In genomic region chr8:85429219-85429618, GRCm38 (mm10) we compare ENCODE assay signal across 8 mouse cellular contexts. TPM values are rescaled to one million over a fixed set of nuclear protein-coding genes. Genes with fewer than 3 reads are reported as not detected.
DNase-seq lines count a peak whose midpoint lies in the region; ATAC-seq lines count a peak whose summit lies in the region.

No protein-coding gene starts in this region.

- H3K9me3 ChIP-seq in kidney, embryonic 16.5 days (ENCODE audit: low read length): no peaks in the 10 kb centered on the region
- H3K9me3 ChIP-seq in embryonic facial prominence, embryonic 12.5 days: no peaks in the 10 kb centered on the region
- no peaks in the 10 kb centered on the region for H3K9me3 ChIP-seq in hindbrain, embryonic 13.5 days
- H3K9me3 ChIP-seq in midbrain, embryonic 15.5 days: no peaks in the 10 kb centered on the region

- H3K36me3 ChIP-seq in kidney, embryonic 16.5 days (ENCODE audit: insufficient read depth, low read length): no peaks in the 10 kb centered on the region
- 0 out of 2 replicates have a peak, but pooled peaks cover 3% of the 10 kb centered on the region for H3K36me3 ChIP-seq in embryonic facial prominence, embryonic 12.5 days
- 0 out of 2 replicates have a peak, but pooled peaks cover 4% of the 10 kb centered on the region for H3K36me3 ChIP-seq in hindbrain, embryonic 13.5 days
- no peaks in the 10 kb centered on the region for H3K36me3 ChIP-seq in midbrain, embryonic 15.5 days (replicated peaks)

- H3K4me3 ChIP-seq in kidney, embryonic 16.5 days (ENCODE audit: low read length): no peak overlapping the region
- H3K4me3 ChIP-seq in embryonic facial prominence, embryonic 12.5 days: no peak overlapping the region
- no peak overlapping the region for H3K4me3 ChIP-seq in hindbrain, embryonic 13.5 days
- no peak overlapping the region for H3K4me3 ChIP-seq in midbrain, embryonic 15.5 days

- H3K4me1 ChIP-seq in kidney, embryonic 16.5 days (ENCODE audit: insufficient read depth, low read length): peaks cover 26% of the 10 kb centered on the region
- peaks cover 33% of the 10 kb centered on the region for H3K4me1 ChIP-seq in embryonic facial prominence, embryonic 12.5 days
- peaks cover 40% of the 10 kb centered on the region for H3K4me1 ChIP-seq in hindbrain, embryonic 13.5 days (replicated peaks)
- peaks cover 41% of the 10 kb centered on the region for H3K4me1 ChIP-seq in midbrain, embryonic 15.5 days

- 30% methylated on average over 4 of the region's 4 CpGs for WGBS in kidney, embryonic 16.5 days
- WGBS in embryonic facial prominence, embryonic 12.5 days: 16% methylated on average over 4 of the region's 4 CpGs
- 15% methylated on average over 4 of the region's 4 CpGs for WGBS in hindbrain, embryonic 13.5 days
- WGBS in midbrain, embryonic 15.5 days: 16% methylated on average over 4 of the region's 4 CpGs

- no peak for ATAC-seq in kidney, embryonic 16.5 days (ENCODE audit: low FRiP score, low TSS enrichment)
- ATAC-seq in embryonic facial prominence, embryonic 12.5 days (ENCODE audit: insufficient number of reproducible peaks, insufficient read depth, low FRiP score, low TSS enrichment): no peak
- ATAC-seq in hindbrain, embryonic 13.5 days (ENCODE audit: low FRiP score): no peak
- ATAC-seq in midbrain, embryonic 15.5 days (replicated peaks): no peak
- no peak for ATAC-seq in granulocyte monocyte progenitor cell, adult 5-6 weeks (replicated peaks; ENCODE audit: poor library complexity, severe bottlenecking)

- H3K27ac ChIP-seq in kidney, embryonic 16.5 days (ENCODE audit: low read length): peak overlapping the region; percentile 55; the same call in 1 of the 2 replicates
- H3K27ac ChIP-seq in embryonic facial prominence, embryonic 12.5 days: peak overlapping the region; percentile 46; the same call in 1 of the 2 replicates
- peak overlapping the region; percentile 13; the same call in 1 of the 2 replicates for H3K27ac ChIP-seq in hindbrain, embryonic 13.5 days
- 0 out of 2 replicates have a peak overlapping the region, but pooled peaks have one; percentile 5 for H3K27ac ChIP-seq in midbrain, embryonic 15.5 days

- H3K9ac ChIP-seq in kidney, embryonic 16.5 days (replicated peaks; ENCODE audit: low read length): no peak overlapping the region
- no peak overlapping the region for H3K9ac ChIP-seq in embryonic facial prominence, embryonic 12.5 days
- no peak overlapping the region for H3K9ac ChIP-seq in hindbrain, embryonic 13.5 days
- no peak overlapping the region for H3K9ac ChIP-seq in midbrain, embryonic 15.5 days

- DNase-seq in kidney, postnatal 10 days: no peak
- DNase-seq in urinary bladder, adult 2 months (ENCODE audit: low spot score): no peak
- no peak for DNase-seq in layer of hippocampus, postnatal 36 days

- H3K27me3 ChIP-seq in kidney, embryonic 16.5 days (ENCODE audit: insufficient read depth, low read length): no peaks in the 10 kb centered on the region
- H3K27me3 ChIP-seq in embryonic facial prominence, embryonic 12.5 days: no peaks in the 10 kb centered on the region
- no peaks in the 10 kb centered on the region for H3K27me3 ChIP-seq in hindbrain, embryonic 13.5 days
- no peaks in the 10 kb centered on the region for H3K27me3 ChIP-seq in midbrain, embryonic 15.5 days (replicated peaks)

- no peak overlapping the region for H3K4me2 ChIP-seq in kidney, embryonic 16.5 days (replicated peaks; ENCODE audit: low read depth, low read length)
- peak overlapping the region; percentile 29 for H3K4me2 ChIP-seq in embryonic facial prominence, embryonic 12.5 days (replicated peaks)
- H3K4me2 ChIP-seq in hindbrain, embryonic 13.5 days: peak overlapping the region; percentile 8
- H3K4me2 ChIP-seq in midbrain, embryonic 15.5 days: peak overlapping the region; percentile 18; the same call in 1 of the 2 replicates

RNA-seq across cellular contexts. Expression of gene 4921524J17Rik, which starts 3.4 kb away (rescaled TPM):
- 38.8 and 40.3 TPM in 2 replicates for polyA plus RNA-seq in kidney, embryonic 16.5 days (2015; fragmentation: Nextera tagmentation; extraction: Ambion mirVana)
- polyA plus RNA-seq in embryonic facial prominence, embryonic 12.5 days (2016; fragmentation: Nextera tagmentation; extraction: Ambion mirVana): 50.5 and 51.2 TPM in 2 replicates
- 42.5 and 46.7 TPM in 2 replicates for polyA plus RNA-seq in hindbrain, embryonic 13.5 days (2015; fragmentation: Nextera tagmentation; extraction: Ambion mirVana)
- polyA plus RNA-seq in midbrain, embryonic 15.5 days (2015; fragmentation: Nextera tagmentation; extraction: Ambion mirVana): 36.5 and 38.6 TPM in 2 replicates
- 16.4 TPM in 2 replicates for polyA plus RNA-seq in urinary bladder, adult 2 months (2012; rRNA removed)
- total RNA-seq in layer of hippocampus, postnatal 36 days (2021): 10 to 100 TPM; 16.8 to 17.1 TPM
- total RNA-seq in granulocyte monocyte progenitor cell, adult 5-6 weeks (2014; fragmentation: Nextera tagmentation): 11.2 and 25.9 TPM in 2 replicates
- total RNA-seq in granulocyte monocyte progenitor cell, adult 5-6 weeks (2017): 38.7 and 52.3 TPM in 2 replicates

RNA-seq across cellular contexts. Expression of gene Mylk3, which starts 43.1 kb away (rescaled TPM):
- polyA plus RNA-seq in kidney, embryonic 16.5 days (2015; fragmentation: Nextera tagmentation; extraction: Ambion mirVana): 1.7 and 1.9 TPM in 2 replicates
- polyA plus RNA-seq in embryonic facial prominence, embryonic 12.5 days (2016; fragmentation: Nextera tagmentation; extraction: Ambion mirVana): 1.9 and 2.9 TPM in 2 replicates
- 0.38 and 0.39 TPM in 2 replicates for polyA plus RNA-seq in hindbrain, embryonic 13.5 days (2015; fragmentation: Nextera tagmentation; extraction: Ambion mirVana)
- polyA plus RNA-seq in midbrain, embryonic 15.5 days (2015; fragmentation: Nextera tagmentation; extraction: Ambion mirVana): 0.34 and 0.52 TPM in 2 replicates
- 0.21 and 0.22 TPM in 2 replicates for polyA plus RNA-seq in urinary bladder, adult 2 months (2012; rRNA removed)
- total RNA-seq in layer of hippocampus, postnatal 36 days (2021): 1 to 10 TPM; 1.6 to 2.0 TPM
- 0.60 and 1.4 TPM in 2 replicates for total RNA-seq in granulocyte monocyte progenitor cell, adult 5-6 weeks (2014; fragmentation: Nextera tagmentation)
- 1.6 and 1.9 TPM in 2 replicates for total RNA-seq in granulocyte monocyte progenitor cell, adult 5-6 weeks (2017)

Comparison
In these comparisons a context has a peak if more than half of its experiments do, and no peak if none do; other contexts are left out.
1. H3K27ac ChIP-seq: peak in every context shown above with its lines; median percentile 55 in kidney, embryonic 16.5 days; 46 in embryonic facial prominence, embryonic 12.5 days; 13 in hindbrain, embryonic 13.5 days; 5 in midbrain, embryonic 15.5 days.